Mouse (Mus musculus): ENCODE data around the gene Afdn.
"Not testable (repeated sequence)": the region's sequence is repeated elsewhere in the genome, so short reads cannot be mapped to it uniquely, and the experiment has no call there.

The Afdn gene

GRCm38 (mm10) chr17:13874245-13874644, 113.9 kb downstream of the Afdn start:
- no peak for DNase-seq (ENCODE audit: low read depth, low spot score)

GRCm38 (mm10) chr17:13877460-13877859, 117.1 kb downstream of the Afdn start:
- DNase-seq (ENCODE audit: low read depth, low spot score): no peak

GRCm38 (mm10) chr17:13879731-13880130, 119.4 kb downstream of the Afdn start:
- no peak for DNase-seq (ENCODE audit: low read depth, low spot score)

DNA sequence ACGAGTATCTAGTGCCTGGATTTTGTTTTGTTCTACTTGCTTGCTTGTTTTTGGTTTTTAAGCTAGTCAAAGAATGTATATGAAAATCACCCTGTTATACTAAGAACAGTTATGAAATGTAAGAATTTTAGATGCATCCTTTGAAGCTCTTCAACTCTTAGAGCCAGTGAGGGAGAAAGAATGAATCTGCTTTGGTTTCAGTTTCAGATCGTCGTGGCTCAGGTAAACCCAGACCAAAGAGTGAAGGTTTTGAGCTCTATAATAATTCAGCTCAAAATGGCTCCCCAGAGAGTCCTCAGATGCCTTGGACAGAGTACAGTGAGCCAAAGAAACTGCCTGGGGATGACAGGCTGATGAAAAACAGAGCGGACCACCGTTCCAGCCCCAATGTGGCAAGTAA, 123.2 kb downstream of the Afdn start:
- DNase-seq (ENCODE audit: low read depth, low spot score): no peak

- no peak for DNase-seq (ENCODE audit: low read depth, low spot score)
Measured at GRCm38 (mm10) chr17:13889818-13890434, 129.6 kb downstream of the Afdn start.

- DNase-seq (ENCODE audit: low read depth, low spot score): no peak
Measured at GRCm38 (mm10) chr17:13890932-13891331, 130.6 kb downstream of the Afdn start.

DNA sequence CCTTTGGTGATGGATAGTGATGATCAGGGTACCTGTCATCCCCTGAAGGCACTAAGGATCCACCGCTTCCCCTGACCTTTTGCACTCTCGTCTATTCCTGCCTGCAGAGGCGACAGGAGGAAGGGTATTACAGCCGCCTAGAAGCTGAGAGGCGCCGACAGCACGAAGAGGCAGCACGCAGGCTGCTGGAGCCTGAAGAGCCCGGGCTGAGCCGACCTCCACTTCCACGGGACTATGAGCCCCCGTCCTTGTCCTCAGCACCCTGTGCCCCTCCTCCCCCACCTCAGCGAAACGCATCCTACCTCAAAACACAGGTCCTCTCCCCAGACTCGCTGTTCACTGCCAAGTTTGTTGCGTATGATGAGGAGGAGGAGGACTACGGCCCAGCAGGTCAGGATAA, 138.5 kb downstream of the Afdn start:
- DNase-seq (ENCODE audit: low read depth, low spot score): no peak

- no peak for DNase-seq (ENCODE audit: low read depth, low spot score)
Measured at GRCm38 (mm10) chr17:13899241-13899640, 138.9 kb downstream of the Afdn start.

- no peak for DNase-seq (ENCODE audit: low read depth, low spot score)
Measured at GRCm38 (mm10) chr17:13903793-13904192, 143.5 kb downstream of the Afdn start.

- no peak for DNase-seq (ENCODE audit: low read depth, low spot score)
Measured at GRCm38 (mm10) chr17:13907082-13907481, 146.7 kb downstream of the Afdn start.

DNA sequence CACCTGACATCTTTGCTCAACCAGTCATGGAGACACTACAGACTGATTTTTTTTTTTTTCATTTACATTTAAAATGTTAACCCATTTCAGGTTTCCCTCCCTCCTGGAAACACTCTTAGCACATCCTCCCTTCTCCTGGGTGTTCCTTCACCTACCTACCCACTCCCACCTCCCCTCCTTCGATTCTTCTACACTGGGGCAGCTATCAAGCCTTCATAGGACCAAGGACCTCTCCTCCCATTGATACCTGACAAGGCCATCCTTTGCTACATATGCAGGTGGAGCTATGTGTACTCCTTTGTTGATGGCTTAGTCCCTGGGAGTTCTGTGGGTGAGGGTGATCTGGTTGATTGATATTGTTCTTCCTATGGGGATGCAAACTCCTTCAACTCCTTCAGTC, 147.3 kb downstream of the Afdn start:
- DNase-seq (ENCODE audit: low read depth, low spot score): no peak

DNA sequence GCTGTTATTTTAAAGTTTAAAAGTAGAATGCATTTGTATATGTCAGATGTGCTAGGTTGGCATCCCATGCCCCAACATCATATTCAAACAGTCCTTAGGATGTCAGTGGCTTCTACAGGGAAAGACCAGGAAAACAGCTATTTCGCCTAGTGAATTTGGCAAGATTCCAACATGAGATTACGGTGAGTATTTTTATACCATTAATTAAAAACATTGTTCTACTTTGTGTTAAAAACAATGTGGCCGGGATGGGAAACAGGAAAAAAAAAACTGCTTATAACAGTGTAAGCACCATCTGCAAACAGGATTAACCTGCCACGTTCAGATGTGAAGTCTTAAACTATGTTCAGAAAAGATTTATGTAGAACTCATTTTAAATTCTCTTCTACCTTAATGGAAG, 153.6 kb downstream of the Afdn start:
- DNase-seq (ENCODE audit: low read depth, low spot score): no peak

GRCm38 (mm10) chr17:13914531-13914930, 154.2 kb downstream of the Afdn start:
- DNase-seq (ENCODE audit: low read depth, low spot score): peak; percentile 49

DNA sequence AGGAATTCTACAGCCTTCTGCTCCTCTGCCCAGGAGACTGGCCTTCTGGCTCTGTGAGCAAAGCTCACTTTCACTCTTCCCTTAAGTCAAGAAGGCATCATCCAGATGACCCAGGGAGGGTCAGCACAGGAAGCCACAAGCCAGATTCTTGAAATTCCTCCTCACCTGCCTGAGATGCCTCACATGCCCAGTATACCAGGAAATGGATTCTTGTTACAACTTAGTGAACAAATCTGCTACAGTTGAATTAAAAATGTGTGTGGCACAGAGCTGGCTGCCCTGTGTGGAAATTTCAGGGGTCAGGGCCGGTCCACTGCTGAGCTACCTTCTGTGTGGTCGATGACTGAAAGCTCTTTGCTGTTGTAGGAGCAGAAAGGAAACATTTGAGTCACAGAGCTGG, 160.4 kb downstream of the Afdn start:
- DNase-seq (ENCODE audit: low read depth, low spot score): peak; percentile 45

DNA sequence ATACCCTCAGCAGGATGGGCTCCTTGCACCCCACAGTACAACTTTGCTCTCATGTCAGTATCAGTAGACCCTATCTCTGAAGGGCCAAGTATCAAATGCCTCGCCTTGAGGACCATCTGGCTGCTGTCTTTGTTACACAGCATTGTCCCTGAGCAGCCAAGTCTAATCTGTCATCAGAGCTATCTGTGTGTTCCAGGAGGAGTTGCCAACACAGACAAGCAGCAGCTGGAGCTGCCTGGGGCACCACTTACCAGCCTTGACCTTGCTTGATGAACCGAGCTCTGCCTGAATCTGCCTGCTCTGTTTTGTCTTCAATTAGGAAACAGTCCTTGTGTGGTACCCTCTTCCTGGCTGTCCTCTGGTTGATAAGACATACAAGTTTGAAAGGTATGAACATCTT, 163.1 kb downstream of the Afdn start:
- no peak for DNase-seq (ENCODE audit: low read depth, low spot score)

- DNase-seq (ENCODE audit: low read depth, low spot score): no peak
Measured at GRCm38 (mm10) chr17:13924588-13924987, 164.2 kb downstream of the Afdn start.

GRCm38 (mm10) chr17:13925931-13926330, 165.6 kb downstream of the Afdn start:
- no peak for DNase-seq (ENCODE audit: low read depth, low spot score)

GRCm38 (mm10) chr17:13930421-13930820, 170.1 kb downstream of the Afdn start:
- no peak for DNase-seq (ENCODE audit: low read depth, low spot score)

DNA sequence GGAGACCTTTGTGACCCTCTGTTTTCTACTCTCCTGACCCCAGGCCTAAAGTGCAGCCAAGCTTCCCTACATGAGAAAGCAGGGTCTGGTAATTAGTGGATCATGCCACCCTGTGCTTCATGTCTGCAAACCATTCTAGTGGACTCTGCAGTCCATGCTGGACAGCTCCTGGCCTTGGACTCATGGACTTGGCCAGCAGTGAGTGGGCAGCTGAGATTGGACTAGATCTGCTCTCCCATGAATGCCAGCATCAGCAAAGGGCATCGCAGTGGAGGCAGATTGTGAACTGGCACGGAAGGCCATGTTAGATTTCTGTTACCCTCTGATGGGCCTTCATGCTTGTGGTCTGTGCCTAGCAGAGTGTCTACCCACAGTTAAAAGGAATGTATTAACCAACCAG, 175.0 kb downstream of the Afdn start:
- DNase-seq (ENCODE audit: low read depth, low spot score): not testable (repeated sequence)

DNA sequence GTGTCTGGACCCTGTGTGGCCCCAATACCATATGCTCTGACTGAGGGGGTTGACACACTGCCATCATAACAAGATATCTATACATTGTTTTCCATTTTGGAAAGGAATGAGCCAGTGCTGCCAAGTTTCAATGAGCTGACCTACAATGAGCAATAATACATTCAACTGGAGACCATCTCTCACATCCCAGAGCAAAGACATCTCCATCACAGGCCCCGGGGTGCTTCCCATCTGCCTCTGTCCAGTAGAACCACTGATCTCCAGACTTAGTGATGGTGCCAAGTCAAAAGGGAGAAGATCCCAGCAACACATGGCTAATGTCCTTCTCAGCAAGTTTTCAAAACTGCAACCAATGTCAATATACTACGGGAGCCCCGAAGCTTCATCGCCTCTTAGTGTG, 177.4 kb downstream of the Afdn start:
- DNase-seq (ENCODE audit: low read depth, low spot score): no peak

- no peak for DNase-seq (ENCODE audit: low read depth, low spot score)
Measured at GRCm38 (mm10) chr17:13938652-13939051, 178.3 kb downstream of the Afdn start.

- DNase-seq (ENCODE audit: low read depth, low spot score): not testable (repeated sequence)
Measured at GRCm38 (mm10) chr17:13939231-13939630, 178.9 kb downstream of the Afdn start.

DNA sequence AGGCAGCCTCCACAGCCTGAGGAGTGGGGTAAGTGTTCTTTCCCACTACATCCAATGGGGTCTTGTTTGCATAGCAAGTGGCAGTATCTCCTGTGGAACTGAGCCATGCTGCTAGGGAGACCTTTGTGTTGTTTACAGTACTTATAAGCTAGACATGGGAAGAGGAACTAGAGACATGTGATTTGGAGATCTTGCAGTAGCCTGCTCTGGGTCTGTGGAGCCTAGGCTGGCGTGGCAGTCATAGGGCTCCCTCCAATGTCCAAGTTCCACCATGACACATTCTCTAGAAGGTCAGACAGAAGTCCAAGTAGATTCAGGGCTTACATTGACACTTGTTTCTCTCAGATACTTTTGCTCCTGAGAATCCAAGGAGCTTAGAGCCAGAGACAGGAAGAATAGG, 180.1 kb downstream of the Afdn start:
- no peak for DNase-seq (ENCODE audit: low read depth, low spot score)

- DNase-seq (ENCODE audit: low read depth, low spot score): not testable (repeated sequence)
Measured at GRCm38 (mm10) chr17:13948073-13948472, 187.7 kb downstream of the Afdn start, which contains the start of gene Gm7168. Gm7168 (plus strand) TSS chr17:13948373.
